Mouse (Mus musculus) spleen, postnatal 0 days (tissue): ENCODE results near the gene Igsf10. TPM values are rescaled to one million over a fixed set of nuclear protein-coding genes. Genes with fewer than 3 reads are reported as not detected.

Experiments
- polyA plus RNA-seq: library from polyadenylated mRNA; unstranded; fragments of >200 nt; fragmentation: Nextera tagmentation; extraction: Ambion mirVana; gene quantifications from 2 replicates; pipeline ENCODE4 v1.2.1, GENCODE M21; 2015

The Igsf10 gene
- polyA plus RNA-seq, result 2.6 and 3.5 TPM in 2 replicates

DNA sequence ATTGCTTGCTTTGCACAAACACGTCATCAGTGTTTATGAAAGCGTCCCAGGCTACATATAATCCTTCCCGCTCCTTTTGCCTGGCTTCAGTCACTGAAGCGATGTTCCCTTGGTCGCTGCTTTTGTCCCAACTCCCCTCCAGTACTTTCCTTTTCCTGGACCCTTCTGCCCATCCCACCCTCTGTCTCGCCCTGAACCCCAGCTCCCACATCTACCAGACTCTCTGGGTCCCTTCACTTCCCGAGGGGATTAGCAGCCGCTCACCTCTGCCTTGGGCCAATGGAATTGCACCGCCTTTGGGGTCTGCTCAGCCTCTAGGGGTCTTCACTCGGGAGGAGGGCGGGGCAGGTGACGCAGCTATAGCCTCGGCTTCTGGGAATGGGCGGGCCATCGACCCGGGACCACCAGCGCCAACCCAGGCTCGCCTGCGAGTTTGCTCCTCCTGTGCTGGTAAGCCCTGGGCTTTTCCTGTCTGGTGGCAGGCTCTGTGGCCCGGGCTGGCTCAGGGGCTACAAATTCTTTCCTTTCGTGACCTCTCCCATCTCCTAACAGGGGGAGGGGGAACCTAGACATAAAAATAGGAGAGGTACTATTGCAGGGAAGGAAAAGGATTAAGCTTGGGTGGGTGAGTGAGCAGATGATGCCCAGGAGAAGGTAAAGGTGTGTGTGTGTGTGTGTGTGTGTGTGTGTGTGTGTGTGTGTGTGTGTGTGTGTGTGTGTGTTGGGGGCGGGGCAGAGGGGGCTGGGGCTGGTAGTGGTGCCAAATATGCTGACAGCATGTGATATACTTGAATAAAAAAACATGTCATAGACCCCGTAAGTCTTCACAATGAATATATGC lies at the start of gene Igsf10:
Igsf10 (minus strand) TSS at position 330 of the 841 bp plus-strand sequence.

Other genes with a start within 250 kb of the Igsf10 start
- 3.3 and 4.2 TPM in 2 replicates for gene Gpr171, start 242.6 kb downstream of the Igsf10 start, polyA plus RNA-seq
- gene P2ry14, start 190.8 kb downstream of the Igsf10 start, polyA plus RNA-seq, result 10.1 and 11.4 TPM in 2 replicates
- gene Gpr87, start 149.3 kb downstream of the Igsf10 start, polyA plus RNA-seq, result 0.11 TPM in 1 of 2 replicates, not detected in the other
- gene P2ry13, start 133.5 kb downstream of the Igsf10 start, polyA plus RNA-seq, result 3.6 and 5.4 TPM in 2 replicates
- gene P2ry12, start 81.5 kb downstream of the Igsf10 start, polyA plus RNA-seq, result 2.7 and 3.4 TPM in 2 replicates